Mouse (Mus musculus) spleen, adult 2 months (tissue): ENCODE measurements around the gene Arhgap10. TPM values are rescaled to one million over a fixed set of nuclear protein-coding genes. Genes with fewer than 3 reads are reported as not detected.
A peak's percentile ranks its signal among the peaks of the same experiment; 100 is the strongest.

Experiments
- DNase-seq, 2 experiments: peaks; one replicate each; pipeline versions ENCODE4 v3.0.0 to v3.0.0-alpha.2; 2012 to 2021; ENCODE audit warnings: low spot score in 2 of 2, low read depth in 1 of 2
- H3K27ac ChIP-seq: fragments of 200-500 bp; 2 replicates; pipeline ENCODE4 v1.5.1; 2012; ENCODE audit warnings: low read length, inconsistent platforms; ENCODE audit not compliant: insufficient read depth
- H3K27me3 ChIP-seq: fragments of 200-500 bp; 2 replicates; pipeline ENCODE4 v1.6.1; 2012; ENCODE audit warnings: mild to moderate bottlenecking, moderate library complexity, low read length, inconsistent platforms; ENCODE audit not compliant: control insufficient read depth, insufficient read depth
- H3K36me3 ChIP-seq: fragments of 200-500 bp; 2 replicates; pipeline ENCODE4 v1.6.1; 2012; ENCODE audit warnings: mild to moderate bottlenecking, low read length, inconsistent platforms; ENCODE audit not compliant: control insufficient read depth, insufficient read depth
- H3K4me1 ChIP-seq: fragments of 200-500 bp; 2 replicates; pipeline ENCODE4 v1.6.1; 2011; ENCODE audit warnings: inconsistent platforms; ENCODE audit not compliant: control insufficient read depth, insufficient read depth, insufficient read length
- H3K4me3 ChIP-seq: fragments of 200-500 bp; 2 replicates; pipeline ENCODE4 v1.5.1; 2011; ENCODE audit warnings: mild to moderate bottlenecking, inconsistent platforms; ENCODE audit not compliant: insufficient read depth, insufficient read length; ENCODE audit errors: extremely low read depth
- CTCF ChIP-seq: fragments of 200-500 bp; IDR thresholded peaks from 2 replicates; pipeline ENCODE4 v1.5.1; 2011; ENCODE audit warnings: mild to moderate bottlenecking, inconsistent platforms; ENCODE audit not compliant: insufficient read depth, insufficient read length, insufficient replicate concordance; ENCODE audit errors: extremely low read depth
- POLR2A ChIP-seq: fragments of 200-500 bp; IDR thresholded peaks from 2 replicates; pipeline ENCODE4 v1.6.1; 2011; ENCODE audit warnings: low read depth, low read length, inconsistent platforms
- WGBS: fragments of 180-500 bp; shearing (Covaris S2); methylation state at CpG from one replicate; pipeline ENCODE4 v1.1.7; 2018; 5-methylcytosine and 5-hydroxymethylcytosine counted together
- polyA plus RNA-seq: library from polyadenylated mRNA; depleted of rRNA; stranded (reverse); fragments of >200 nt; gene quantifications from 2 replicates; pipeline ENCODE4 v1.2.3, GENCODE M21; 2012

Arhgap10 gene
- polyA plus RNA-seq, 1 experiment, result 4.3 TPM

GRCm38 (mm10) chr8:77408527-77409215 is 109.1 kb downstream of the Arhgap10 start:
- 93% methylated on average over 19 of the region's 19 CpGs for WGBS
- H3K27me3 ChIP-seq, result no peaks in the 10 kb centered on the region
- no peaks in the 10 kb centered on the region for H3K36me3 ChIP-seq
- no peaks in the 10 kb centered on the region for H3K4me1 ChIP-seq
- no peak overlapping the region for H3K4me3 ChIP-seq
- DNase-seq, result no peak
- H3K27ac ChIP-seq, result no peak overlapping the region
- TF ChIP-seq CTCF (no peak), POLR2A (no peak)

DNA sequence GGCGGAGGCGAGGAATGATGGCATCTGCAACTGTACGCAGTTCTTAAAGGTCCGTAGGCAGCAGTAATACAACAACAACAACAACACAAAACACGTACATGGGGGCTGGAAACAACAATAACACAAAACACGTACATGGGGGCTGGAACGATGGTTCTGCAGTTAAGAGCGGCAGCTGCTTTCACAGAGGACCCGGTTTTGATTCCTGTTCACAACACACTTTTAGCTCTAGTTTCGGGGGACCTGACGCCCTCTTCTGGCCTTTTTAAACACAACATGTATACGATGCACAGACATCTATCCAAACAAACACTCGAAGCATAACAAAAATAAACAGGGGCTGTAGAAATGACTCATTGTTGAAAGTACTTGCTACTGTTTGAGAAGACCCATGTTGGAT is 110.9 kb downstream of the Arhgap10 start:
- Histone ChIP-seq H3K36me3 (no peaks in the 10 kb centered on the region), H3K4me3 (no peak overlapping the region), H3K27ac (no peak overlapping the region), H3K27me3 (no peaks in the 10 kb centered on the region), H3K4me1 (no peaks in the 10 kb centered on the region; the same call in 1 of the 2 replicates)
- TF ChIP-seq POLR2A, result no peak
- 91% methylated on average over 13 of the region's 13 CpGs for WGBS
- no peak for DNase-seq

DNA sequence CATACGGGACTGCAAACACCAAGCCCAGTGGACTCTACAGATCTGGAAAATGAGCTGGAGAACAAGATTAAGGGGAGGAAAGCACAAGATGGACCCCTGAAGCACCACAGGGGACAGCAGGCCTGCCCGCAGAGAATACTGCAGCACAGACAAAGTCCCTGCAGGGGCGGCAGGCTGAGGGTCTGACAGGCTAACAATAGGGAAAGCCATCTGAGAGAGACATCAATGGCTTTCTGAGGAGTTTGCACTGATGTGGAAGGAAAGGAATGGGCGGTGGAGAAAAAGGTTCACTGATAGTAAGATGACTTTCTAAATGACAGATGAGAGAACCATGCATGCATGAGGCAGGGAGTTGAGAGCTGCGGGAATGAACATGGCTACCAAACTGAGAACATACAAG is 111.3 kb downstream of the Arhgap10 start:
- H3K27ac ChIP-seq, result no peak overlapping the region
- DNase-seq, result no peak
- no peak overlapping the region for H3K4me3 ChIP-seq
- no peaks in the 10 kb centered on the region for H3K27me3 ChIP-seq
- H3K36me3 ChIP-seq, result no peaks in the 10 kb centered on the region
- 95% methylated on average over 5 of the region's 5 CpGs for WGBS
- no peaks in the 10 kb centered on the region; the same call in 1 of the 2 replicates for H3K4me1 ChIP-seq
- TF ChIP-seq CTCF (no peak), POLR2A (no peak)

DNA sequence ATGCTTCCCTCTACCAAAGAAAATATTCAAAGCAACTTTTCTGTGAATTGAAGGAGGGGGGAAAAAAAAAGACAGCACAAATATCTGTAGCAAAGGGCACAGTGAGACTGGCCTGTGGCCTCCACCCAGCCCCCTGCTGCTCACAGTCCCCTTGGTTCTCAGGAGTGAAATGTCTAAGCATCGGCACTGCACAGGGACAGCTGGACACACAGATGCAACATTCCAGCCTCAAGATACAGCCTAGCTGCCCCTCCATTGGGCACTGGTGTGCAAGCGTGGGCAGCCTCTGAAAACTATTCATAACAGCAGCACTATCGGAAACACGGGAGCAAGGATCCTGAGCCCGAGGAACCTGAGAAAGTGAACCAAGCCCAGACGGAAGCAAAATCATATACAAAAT is 113.7 kb downstream of the Arhgap10 start:
- no peak for DNase-seq
- no peaks in the 10 kb centered on the region; the same call in 1 of the 2 replicates for H3K4me1 ChIP-seq
- H3K27me3 ChIP-seq, result no peaks in the 10 kb centered on the region
- no peaks in the 10 kb centered on the region for H3K36me3 ChIP-seq
- no peak overlapping the region for H3K27ac ChIP-seq
- no peak overlapping the region for H3K4me3 ChIP-seq
- 95% methylated on average over 6 of the region's 6 CpGs for WGBS
- no peak for TF ChIP-seq CTCF
- no peak for TF ChIP-seq POLR2A

DNA sequence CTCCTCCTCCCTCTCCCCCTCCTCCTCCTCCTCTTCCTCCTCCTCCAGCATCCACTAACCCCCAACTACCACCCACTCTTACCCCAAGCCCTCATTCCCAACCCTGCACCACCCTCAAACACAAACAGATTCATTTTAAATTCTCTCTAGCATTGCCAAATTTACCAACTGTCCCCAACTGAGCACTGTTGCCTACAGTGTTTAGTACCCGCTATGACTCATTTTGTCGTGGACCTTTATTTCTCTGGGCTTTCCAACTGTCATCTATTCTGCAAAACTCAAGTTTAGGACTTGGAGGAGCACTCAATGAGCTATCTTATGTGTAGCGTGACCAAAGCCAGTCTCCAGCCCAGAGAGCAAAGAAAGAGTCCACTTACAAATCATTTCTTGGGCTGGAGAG is 115.8 kb downstream of the Arhgap10 start:
- DNase-seq, result no peak
- Histone ChIP-seq H3K4me1 (no peaks in the 10 kb centered on the region; the same call in 1 of the 2 replicates), H3K4me3 (no peak overlapping the region), H3K36me3 (no peaks in the 10 kb centered on the region), H3K27me3 (no peaks in the 10 kb centered on the region), H3K27ac (no peak overlapping the region)
- 89% methylated on average over 3 of the region's 3 CpGs for WGBS
- TF ChIP-seq CTCF (no peak), POLR2A (no peak)

- TF ChIP-seq CTCF (no peak), POLR2A (no peak)
- no peaks in the 10 kb centered on the region for H3K36me3 ChIP-seq
- no peaks in the 10 kb centered on the region; the same call in 1 of the 2 replicates for H3K4me1 ChIP-seq
- DNase-seq, result peak in 1 of 2 experiments; percentile 21
- WGBS, result 63% methylated on average over 5 of the region's 5 CpGs
- H3K4me3 ChIP-seq, result no peak overlapping the region
- H3K27ac ChIP-seq, result no peak overlapping the region
- no peaks in the 10 kb centered on the region for H3K27me3 ChIP-seq
These were observed 116.6 kb downstream of the Arhgap10 start for GRCm38 (mm10) chr8:77401140-77401539.

GRCm38 (mm10) chr8:77384080-77384479 is 133.7 kb downstream of the Arhgap10 start:
- no peaks in the 10 kb centered on the region for H3K36me3 ChIP-seq
- no peaks in the 10 kb centered on the region; the same call in 1 of the 2 replicates for H3K4me1 ChIP-seq
- H3K4me3 ChIP-seq, result no peak overlapping the region
- H3K27ac ChIP-seq, result no peak overlapping the region
- TF ChIP-seq POLR2A, result no peak
- H3K27me3 ChIP-seq, result no peaks in the 10 kb centered on the region
- WGBS, result 93% methylated on average over 6 of the region's 6 CpGs
- no peak for DNase-seq
